Mouse (Mus musculus) kidney, adult 2 months (tissue): ENCODE results near the gene Zbtb9.

Experiments
- CTCF ChIP-seq: fragments of 200-500 bp; conservative IDR thresholded peaks from 2 replicates; pipeline ENCODE4 v1.5.1; 2011; ENCODE audit warnings: low read depth, mild to moderate bottlenecking, control low read depth, low read length, moderate library complexity, mixed read lengths; ENCODE audit not compliant: insufficient read depth, insufficient read length
- POLR2A ChIP-seq: fragments of 200-500 bp; IDR thresholded peaks from one replicate; pipeline ENCODE4 v1.6.1; 2011; ENCODE audit warnings: low read depth, low read length, control low read depth

GRCm38 (mm10) chr17:26981050-26981449 is 8.1 kb downstream of the Zbtb9 start:
- TF ChIP-seq CTCF: no peak
- no peak for TF ChIP-seq POLR2A
